9 mouse cellular contexts compared by ENCODE assay signal in genomic region chr5:113372995-113373950, GRCm38 (mm10). TPM values are rescaled to one million over a fixed set of nuclear protein-coding genes. Genes with fewer than 3 reads are reported as not detected.
DNase-seq lines count a peak whose midpoint lies in the region; ATAC-seq and TF ChIP-seq lines count a peak whose summit lies in the region.
"Had no signal": no experiment of that assay in that cellular context is flagged by ENCODE, and none has a peak within 500 bp of the region (broad histone marks: within the 10 kb centered on the region; RNA-seq: fewer than 3 reads in every experiment).

No protein-coding gene starts in this region.

- intact Hi-C loops in left cerebral cortex, postnatal 10 days (cut with DNase I): loop anchor here (5.0 to 10.0 kb wide), 3 partner anchors 94 to 209 kb away; no protein-coding TSS in a partner anchor

- H3K36me3 ChIP-seq in forebrain, embryonic 16.5 days (ENCODE audit: control insufficient read depth, insufficient read depth): no peaks in the 10 kb centered on the region
- H3K36me3 ChIP-seq in hindbrain, postnatal 0 days (ENCODE audit: insufficient read depth, low read length): no peaks in the 10 kb centered on the region
- H3K36me3 ChIP-seq in midbrain, embryonic 13.5 days: no peaks in the 10 kb centered on the region
- no peaks in the 10 kb centered on the region for H3K36me3 ChIP-seq in stomach, embryonic 16.5 days (ENCODE audit: control insufficient read depth, insufficient read depth, low read length)
- H3K36me3 ChIP-seq: liver, embryonic 13.5 days had no signal

- peak overlapping the region; percentile 62 for H3K9ac ChIP-seq in forebrain, embryonic 16.5 days (replicated peaks; ENCODE audit: low read depth, low read length)
- no peak overlapping the region; the same call in 1 of the 2 replicates for H3K9ac ChIP-seq in hindbrain, postnatal 0 days (replicated peaks; ENCODE audit: low read length)
- peak overlapping the region; percentile 48 for H3K9ac ChIP-seq in midbrain, embryonic 13.5 days (replicated peaks)
- no peak overlapping the region; the same call in 1 of the 2 replicates for H3K9ac ChIP-seq in stomach, embryonic 16.5 days (ENCODE audit: low read length)
- H3K9ac ChIP-seq: liver, embryonic 13.5 days had no signal

- 2% methylated on average over 33 of the region's 33 CpGs for WGBS in forebrain, embryonic 16.5 days
- 1% methylated on average over 33 of the region's 33 CpGs for WGBS in hindbrain, postnatal 0 days
- 2% methylated on average over 33 of the region's 33 CpGs for WGBS in midbrain, embryonic 13.5 days
- WGBS in stomach, embryonic 16.5 days: 7% methylated on average over 33 of the region's 33 CpGs

- peak overlapping the region; percentile 43 for H3K4me3 ChIP-seq in forebrain, embryonic 16.5 days (replicated peaks; ENCODE audit: low read length)
- peak overlapping the region; percentile 17 for H3K4me3 ChIP-seq in hindbrain, postnatal 0 days (ENCODE audit: low read length)
- peak overlapping the region; percentile 37 for H3K4me3 ChIP-seq in midbrain, embryonic 13.5 days (replicated peaks)
- H3K4me3 ChIP-seq in stomach, embryonic 16.5 days (replicated peaks; ENCODE audit: low read length): peak overlapping the region; percentile 22
- H3K4me3 ChIP-seq: liver, embryonic 13.5 days had no signal

- no peaks in the 10 kb centered on the region for H3K9me3 ChIP-seq in forebrain, embryonic 16.5 days (ENCODE audit: control insufficient read depth, low read length)
- no peaks in the 10 kb centered on the region for H3K9me3 ChIP-seq in hindbrain, postnatal 0 days (ENCODE audit: low read length)
- no peaks in the 10 kb centered on the region for H3K9me3 ChIP-seq in midbrain, embryonic 13.5 days
- no peaks in the 10 kb centered on the region for H3K9me3 ChIP-seq in stomach, embryonic 16.5 days (replicated peaks; ENCODE audit: control insufficient read depth, low read length)
- H3K9me3 ChIP-seq: liver, embryonic 13.5 days had no signal

- H3K27ac ChIP-seq in forebrain, embryonic 16.5 days (ENCODE audit: low read length): peak overlapping the region; percentile 63
- peak overlapping the region; percentile 5; the same call in 1 of the 2 replicates for H3K27ac ChIP-seq in hindbrain, postnatal 0 days
- H3K27ac ChIP-seq in midbrain, embryonic 13.5 days: peak overlapping the region; percentile 79
- H3K27ac ChIP-seq in stomach, embryonic 16.5 days (ENCODE audit: low read length): no peak overlapping the region
- H3K27ac ChIP-seq: liver, embryonic 13.5 days had no signal

- peaks cover 12% of the 10 kb centered on the region for H3K4me1 ChIP-seq in forebrain, embryonic 16.5 days (replicated peaks; ENCODE audit: control insufficient read depth, insufficient read depth, low read length)
- no peaks in the 10 kb centered on the region; the same call in 1 of the 2 replicates for H3K4me1 ChIP-seq in hindbrain, postnatal 0 days (ENCODE audit: insufficient read depth, low read length)
- peaks cover 15% of the 10 kb centered on the region for H3K4me1 ChIP-seq in midbrain, embryonic 13.5 days (replicated peaks)
- no peaks in the 10 kb centered on the region for H3K4me1 ChIP-seq in stomach, embryonic 16.5 days (ENCODE audit: control insufficient read depth, insufficient read depth, low read length)
- H3K4me1 ChIP-seq: liver, embryonic 13.5 days had no signal

- DNase-seq in adrenal gland, postnatal 14 days: peak; percentile 55
- no peak for DNase-seq in adrenal gland, adult 8-10 months
- DNase-seq in cerebellum, adult 11-12 months: peak; percentile 73
- DNase-seq in hindbrain, postnatal 0 days (ENCODE audit: low spot score): peak; percentile 84
- DNase-seq in left cerebral cortex, postnatal 10 days (ENCODE audit: extremely low spot score in 1 of 2, low spot score in 2 of 2): peak; percentile 71 to 82
- DNase-seq: liver, embryonic 13.5 days had no signal

- ATAC-seq in forebrain, embryonic 16.5 days: peak; percentile 82
- peak; percentile 58 for ATAC-seq in hindbrain, postnatal 0 days
- peak; percentile 68 for ATAC-seq in midbrain, embryonic 13.5 days
- no peak for ATAC-seq in stomach, embryonic 16.5 days (ENCODE audit: insufficient read depth, low FRiP score)

- H3K27me3 ChIP-seq in forebrain, embryonic 16.5 days (replicated peaks; ENCODE audit: control insufficient read depth, insufficient read depth, low read length): no peaks in the 10 kb centered on the region
- H3K27me3 ChIP-seq in hindbrain, postnatal 0 days (ENCODE audit: insufficient read depth, low read length): no peaks in the 10 kb centered on the region
- H3K27me3 ChIP-seq in midbrain, embryonic 13.5 days: no peaks in the 10 kb centered on the region
- peaks cover 6% of the 10 kb centered on the region; the same call in 1 of the 2 replicates for H3K27me3 ChIP-seq in stomach, embryonic 16.5 days (ENCODE audit: control insufficient read depth, insufficient read depth, low read length)

- peak overlapping the region; percentile 70 for H3K4me2 ChIP-seq in forebrain, embryonic 16.5 days (ENCODE audit: low read length)
- H3K4me2 ChIP-seq in hindbrain, postnatal 0 days (ENCODE audit: low read depth, low read length): peak overlapping the region; percentile 55
- H3K4me2 ChIP-seq in midbrain, embryonic 13.5 days (replicated peaks): peak overlapping the region; percentile 57
- peak overlapping the region; percentile 37 for H3K4me2 ChIP-seq in stomach, embryonic 16.5 days (ENCODE audit: low read depth, low read length)
- H3K4me2 ChIP-seq: liver, embryonic 13.5 days had no signal

- peak; percentile 95 for TF ChIP-seq CTCF in hindbrain, postnatal 0 days (IDR thresholded peaks at IDR 0.05; ENCODE audit: low read depth)

RNA-seq across cellular contexts. Expression of gene Aym1, which starts 16.2 kb away (rescaled TPM):
- not detected in 2 replicates for total RNA-seq in adrenal gland, postnatal 14 days (2021)
- not detected for total RNA-seq in adrenal gland, adult 8-10 months (2022)
- not detected in 2 replicates for polyA plus RNA-seq in forebrain, embryonic 16.5 days (2015; fragmentation: Nextera tagmentation; extraction: Ambion mirVana)
- total RNA-seq in hindbrain, postnatal 0 days (2014; rRNA removed): not detected in 2 replicates
- polyA plus RNA-seq in hindbrain, postnatal 0 days (2015; fragmentation: Nextera tagmentation; extraction: Ambion mirVana): not detected in 2 replicates
- not detected for total RNA-seq in left cerebral cortex, postnatal 10 days (2021)
- polyA plus RNA-seq in midbrain, embryonic 13.5 days (2015; fragmentation: Nextera tagmentation; extraction: Ambion mirVana): not detected in 2 replicates
- not detected in 2 replicates for polyA plus RNA-seq in stomach, embryonic 16.5 days (2015; fragmentation: Nextera tagmentation; extraction: Ambion mirVana)
- polyA plus RNA-seq: liver, embryonic 13.5 days had no signal

Comparison
In these comparisons a context has a peak if more than half of its experiments do, and no peak if none do; other contexts are left out.
1. H3K9ac ChIP-seq: peak in forebrain, embryonic 16.5 days (single experiment) and midbrain, embryonic 13.5 days (single experiment); none in hindbrain, postnatal 0 days (single experiment) and stomach, embryonic 16.5 days (single experiment).
2. Peak in every context shown above with its lines, with median percentiles within 50 percentile points of each other: H3K4me2 ChIP-seq and H3K4me3 ChIP-seq.